Mouse (Mus musculus) layer of hippocampus, adult 18-20 months (tissue): ENCODE measurements around the gene Grm8. TPM values are rescaled to one million over a fixed set of nuclear protein-coding genes. Genes with fewer than 3 reads are reported as not detected.
"Not testable (repeated sequence)": the region's sequence is repeated elsewhere in the genome, so short reads cannot be mapped to it uniquely, and the experiment has no call there.

Experiments used
- DNase-seq, 2 experiments: peaks; one replicate each; pipeline ENCODE4 v3.0.0; 2022; ENCODE audit warnings: low spot score in 2 of 2
- total RNA-seq, 2 experiments: library from RNA; stranded (reverse); gene quantifications; 2 replicates each; pipeline ENCODE4 v1.2.3; 2021

Grm8 gene
- total RNA-seq, 2 experiments from 2014 or later: 8.4 to 8.9 TPM

GRCm38 (mm10) chr6:27887922-27888321 lies 247.1 kb downstream of the Grm8 start:
- DNase-seq: no peak

- DNase-seq: no peak
These were observed 249.2 kb downstream of the Grm8 start for GRCm38 (mm10) chr6:27885786-27886185.

- DNase-seq: no peak
These were observed 285.3 kb downstream of the Grm8 start for GRCm38 (mm10) chr6:27849644-27850043.

GRCm38 (mm10) chr6:27836159-27836558 lies 298.8 kb downstream of the Grm8 start:
- no peak for DNase-seq

- not testable (repeated sequence) for DNase-seq
These were observed 315.2 kb downstream of the Grm8 start for GRCm38 (mm10) chr6:27819735-27820134.

GRCm38 (mm10) chr6:27812789-27813188 lies 322.2 kb downstream of the Grm8 start:
- DNase-seq: no peak

- DNase-seq: no peak
These were observed 325.0 kb downstream of the Grm8 start for GRCm38 (mm10) chr6:27809996-27810395.

- DNase-seq: no peak
These were observed 328.2 kb downstream of the Grm8 start for GRCm38 (mm10) chr6:27806741-27807140.

GRCm38 (mm10) chr6:27800881-27801572 lies 334.0 kb downstream of the Grm8 start:
- no peak for DNase-seq

GRCm38 (mm10) chr6:27798735-27799134 lies 336.2 kb downstream of the Grm8 start:
- no peak for DNase-seq

GRCm38 (mm10) chr6:27789566-27789965 lies 345.4 kb downstream of the Grm8 start:
- no peak for DNase-seq

- DNase-seq: peak in 1 of 2 experiments; percentile 33
These were observed 345.8 kb downstream of the Grm8 start for GRCm38 (mm10) chr6:27789151-27789550.

- DNase-seq: no peak
These were observed 352.7 kb downstream of the Grm8 start for GRCm38 (mm10) chr6:27782251-27782650.

- DNase-seq: no peak
These were observed 353.6 kb downstream of the Grm8 start for GRCm38 (mm10) chr6:27781371-27781770.

GRCm38 (mm10) chr6:27775646-27776271 lies 359.2 kb downstream of the Grm8 start:
- no peak for DNase-seq

- peak; percentile 14 to 37 for DNase-seq
These were observed 372.9 kb downstream of the Grm8 start for GRCm38 (mm10) chr6:27762061-27762460.

- no peak for DNase-seq
These were observed 381.6 kb downstream of the Grm8 start for GRCm38 (mm10) chr6:27753290-27753829.

- DNase-seq: no peak
These were observed 388.5 kb downstream of the Grm8 start for GRCm38 (mm10) chr6:27746493-27746892.

GRCm38 (mm10) chr6:27745693-27746451 lies 389.1 kb downstream of the Grm8 start:
- DNase-seq: no peak

- DNase-seq: peak; percentile 28 to 70
These were observed 445.6 kb downstream of the Grm8 start for GRCm38 (mm10) chr6:27689382-27689781.

- DNase-seq: no peak
These were observed 473.1 kb downstream of the Grm8 start for GRCm38 (mm10) chr6:27661747-27662435.
